Mouse (Mus musculus) MEL (cell line): ENCODE measurements around the gene Gtse1. TPM values are rescaled to one million over a fixed set of nuclear protein-coding genes. Genes with fewer than 3 reads are reported as not detected.

ENCODE experiments used
- DNase-seq: peaks from one replicate; pipeline ENCODE4 v3.0.0; 2011; ENCODE audit warnings: low read depth, low spot score
- H3K27ac ChIP-seq: 2 replicates; pipeline ENCODE4 v1.5.1; 2012; ENCODE audit warnings: low read depth, mild to moderate bottlenecking, control low read depth, low read length, moderate library complexity; ENCODE audit not compliant: control insufficient read depth
- H3K27me3 ChIP-seq, 2 experiments: fragments of 150-350 bp in 1 of 2; sonication (generic) in 1 of 2; 2 replicates each; pipeline ENCODE4 v1.6.1; 2012; ENCODE audit warnings: low read length in 2 of 2, mild to moderate bottlenecking in 2 of 2, improper control_type of control experiment in 1 of 2, moderate library complexity in 1 of 2; ENCODE audit not compliant: insufficient read depth in 2 of 2, control insufficient read depth in 1 of 2
- H3K36me3 ChIP-seq, 2 experiments: 2 replicates each; pipeline ENCODE4 v1.6.1; 2012 to 2014; ENCODE audit warnings: low read length in 2 of 2, improper control_type of control experiment in 1 of 2, inconsistent platforms in 1 of 2, mild to moderate bottlenecking in 1 of 2; ENCODE audit not compliant: insufficient read depth in 2 of 2, control insufficient read depth in 1 of 2
- H3K4me1 ChIP-seq, 2 experiments: fragments of 150-350 bp in 1 of 2; sonication (generic) in 1 of 2; 2 replicates each; pipeline ENCODE4 v1.6.1; 2012; ENCODE audit warnings: low read length in 2 of 2, improper control_type of control experiment in 1 of 2, mild to moderate bottlenecking in 1 of 2; ENCODE audit not compliant: insufficient read depth in 2 of 2, control insufficient read depth in 1 of 2
- H3K4me3 ChIP-seq, 2 experiments: fragments of 150-350 bp in 1 of 2; sonication (generic) in 1 of 2; 2 replicates each; pipeline ENCODE4 v1.5.1; 2012; ENCODE audit warnings: low read depth in 2 of 2, low read length in 2 of 2, mild to moderate bottlenecking in 2 of 2, moderate library complexity in 2 of 2, control low read depth in 1 of 2, improper control_type of control experiment in 1 of 2; ENCODE audit not compliant: control insufficient read depth in 1 of 2, insufficient read depth in 1 of 2
- H3K79me2 ChIP-seq: 2 replicates; pipeline ENCODE4 v1.6.1; 2012; ENCODE audit warnings: mild to moderate bottlenecking, low read length, moderate library complexity; ENCODE audit not compliant: control insufficient read depth, poor library complexity, insufficient read depth
- H3K9ac ChIP-seq: 2 replicates; pipeline ENCODE4 v1.6.1; 2012; ENCODE audit warnings: low read depth, mild to moderate bottlenecking, control low read depth, low read length, moderate library complexity; ENCODE audit not compliant: control insufficient read depth, poor library complexity, severe bottlenecking
- H3K9me3 ChIP-seq: fragments of 150-350 bp; sonication (generic); replicated peaks from 2 replicates; pipeline ENCODE4 v1.6.1; 2012; ENCODE audit warnings: mild to moderate bottlenecking, low read length, improper control_type of control experiment, moderate library complexity; ENCODE audit not compliant: insufficient read depth
- BHLHE40 ChIP-seq: IDR thresholded peaks from 2 replicates; pipeline ENCODE4 v1.6.1; 2012; ENCODE audit warnings: low read depth, mild to moderate bottlenecking, inconsistent platforms, low read length, improper control_type of control experiment, borderline replicate concordance
- CHD1 ChIP-seq: IDR thresholded peaks from 2 replicates; pipeline ENCODE4 v1.6.1; 2012; ENCODE audit warnings: low read depth, mild to moderate bottlenecking, inconsistent platforms, low read length, improper control_type of control experiment
- CTCF ChIP-seq, 3 experiments: IDR thresholded peaks in 2 of 3; conservative IDR thresholded peaks in 1 of 3; 2 replicates each; pipeline ENCODE4 v1.5.1; 2011 to 2012; ENCODE audit warnings: low read length in 3 of 3, low read depth in 2 of 3, mild to moderate bottlenecking in 2 of 3, improper control_type of control experiment in 1 of 3, inconsistent platforms in 1 of 3, mixed read lengths in 1 of 3, moderate library complexity in 1 of 3; ENCODE audit not compliant: control insufficient read depth in 1 of 3, insufficient read depth in 1 of 3, poor library complexity in 1 of 3, severe bottlenecking in 1 of 3
- ELF1 ChIP-seq: IDR thresholded peaks from 2 replicates; pipeline ENCODE4 v1.6.1; 2014; ENCODE audit warnings: low read depth, mild to moderate bottlenecking, inconsistent platforms, low read length, improper control_type of control experiment, moderate library complexity
- EP300 ChIP-seq, 2 experiments: IDR thresholded peaks; 2 replicates each; pipeline ENCODE4 v1.6.1; 2011; ENCODE audit warnings: improper control_type of control experiment in 2 of 2, low read length in 2 of 2, low read depth in 1 of 2, mild to moderate bottlenecking in 1 of 2
- ETS1 ChIP-seq: IDR thresholded peaks from 2 replicates; pipeline ENCODE4 v1.6.1; 2012; ENCODE audit warnings: low read depth, mild to moderate bottlenecking, inconsistent platforms, low read length, improper control_type of control experiment, moderate library complexity
- GATA1 ChIP-seq: IDR thresholded peaks from 2 replicates; pipeline ENCODE4 v1.6.1; 2011; ENCODE audit warnings: low read depth, low read length, improper control_type of control experiment
- HCFC1 ChIP-seq: IDR thresholded peaks from 2 replicates; pipeline ENCODE4 v1.6.1; 2012; ENCODE audit warnings: low read depth, mild to moderate bottlenecking, inconsistent platforms, low read length, improper control_type of control experiment, moderate library complexity
- JUND ChIP-seq: IDR thresholded peaks from 2 replicates; pipeline ENCODE4 v1.6.1; 2011; ENCODE audit warnings: low read depth, mild to moderate bottlenecking, improper control_type of control experiment, low read length
- KAT2A ChIP-seq: conservative IDR thresholded peaks from 2 replicates; pipeline ENCODE4 v1.6.1; 2012; ENCODE audit warnings: low read depth, low read length, improper control_type of control experiment, inconsistent platforms
- MAX ChIP-seq: IDR thresholded peaks from 2 replicates; pipeline ENCODE4 v1.6.1; 2011; ENCODE audit warnings: low read length, improper control_type of control experiment
- MAZ ChIP-seq: IDR thresholded peaks from 2 replicates; pipeline ENCODE4 v1.6.1; 2012; ENCODE audit warnings: low read depth, mild to moderate bottlenecking, inconsistent platforms, low read length, improper control_type of control experiment
- MXI1 ChIP-seq: IDR thresholded peaks from 2 replicates; pipeline ENCODE4 v1.6.1; 2011; ENCODE audit warnings: mild to moderate bottlenecking, low read depth, low read length, improper control_type of control experiment
- MYB ChIP-seq: IDR thresholded peaks from 2 replicates; pipeline ENCODE4 v1.6.1; 2011; ENCODE audit warnings: mild to moderate bottlenecking, low read depth, low read length, improper control_type of control experiment
- MYC ChIP-seq: IDR thresholded peaks from 2 replicates; pipeline ENCODE4 v1.6.1; 2011; ENCODE audit warnings: low read depth, mild to moderate bottlenecking, low read length, improper control_type of control experiment, moderate library complexity
- POLR2AphosphoS2 ChIP-seq: IDR thresholded peaks from 2 replicates; pipeline ENCODE4 v1.6.1; 2011; ENCODE audit warnings: low read length, improper control_type of control experiment
- RAD21 ChIP-seq: IDR thresholded peaks from 2 replicates; pipeline ENCODE4 v1.6.1; 2011; ENCODE audit warnings: mild to moderate bottlenecking, low read depth, low read length, improper control_type of control experiment
- SMC3 ChIP-seq: IDR thresholded peaks from 2 replicates; pipeline ENCODE4 v1.6.1; 2011; ENCODE audit warnings: low read depth, low read length, improper control_type of control experiment
- UBTF ChIP-seq: IDR thresholded peaks from 2 replicates; pipeline ENCODE4 v1.6.1; 2012; ENCODE audit warnings: low read depth, mild to moderate bottlenecking, inconsistent platforms, low read length, improper control_type of control experiment, moderate library complexity, borderline replicate concordance; ENCODE audit not compliant: insufficient read depth
- USF1 ChIP-seq: IDR thresholded peaks from 2 replicates; pipeline ENCODE4 v1.6.1; 2014; ENCODE audit warnings: low read depth, mild to moderate bottlenecking, inconsistent platforms, low read length, improper control_type of control experiment, moderate library complexity
- USF2 ChIP-seq, 2 experiments: IDR thresholded peaks; 2 replicates each; pipeline ENCODE4 v1.6.1; 2011 to 2012; ENCODE audit warnings: improper control_type of control experiment in 2 of 2, low read length in 2 of 2, borderline replicate concordance in 1 of 2, inconsistent platforms in 1 of 2, low read depth in 1 of 2, mild to moderate bottlenecking in 1 of 2; ENCODE audit not compliant: insufficient read depth in 1 of 2
- ZC3H11A ChIP-seq: IDR thresholded peaks from 2 replicates; pipeline ENCODE4 v1.6.1; 2012; ENCODE audit warnings: low read depth, mild to moderate bottlenecking, inconsistent platforms, low read length, improper control_type of control experiment
- ZNF384 ChIP-seq: IDR thresholded peaks from 2 replicates; pipeline ENCODE4 v1.6.1; 2012; ENCODE audit warnings: low read depth, mild to moderate bottlenecking, inconsistent platforms, low read length, improper control_type of control experiment
- polyA plus RNA-seq, 2 experiments: library from polyadenylated mRNA; stranded (reverse) in 1 of 2; unstranded in 1 of 2; fragments of >175 nt in 1 of 2; fragments of >200 nt in 1 of 2; gene quantifications; 2 replicates each; pipeline versions ENCODE4 v1.2.1 to v1.2.4; 2012; ENCODE audit warnings: low replicate concordance in 2 of 2, low read depth in 1 of 2; ENCODE audit not compliant: insufficient read length in 2 of 2, insufficient read depth in 1 of 2, missing spikeins in 1 of 2
- total RNA-seq: library from RNA; depleted of rRNA; stranded (reverse); fragments of 300-350 nt; gene quantifications from 2 replicates; pipeline ENCODE4 v1.2.3, GENCODE M21; 2012

Gene Gtse1
- total and polyA plus RNA-seq, 3 experiments, result 22.6 to 38.3 TPM; not detected in 1

DNA sequence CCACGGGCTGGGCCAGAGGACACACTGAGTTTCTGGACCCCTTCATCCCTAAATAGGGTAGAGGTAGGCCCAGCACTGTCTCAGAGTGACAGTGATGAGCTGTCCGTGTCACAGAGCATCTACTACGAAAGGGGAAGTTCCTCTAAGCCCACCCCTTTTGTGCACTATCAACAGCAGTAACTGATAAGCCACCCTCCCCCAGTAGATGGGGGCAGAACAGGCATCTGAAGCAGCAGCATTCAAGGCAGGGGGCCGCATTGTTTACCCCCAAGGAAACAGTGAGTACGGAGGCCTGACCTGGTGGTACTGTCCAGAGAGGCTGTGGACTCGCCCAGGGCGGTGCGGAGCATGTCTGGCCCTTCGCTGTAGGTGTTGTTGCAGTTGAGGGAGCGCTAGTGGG, 43.0 kb downstream of the Gtse1 start (continued):
- no peak for TF ChIP-seq MAX
- peak; percentile 90 for TF ChIP-seq MAZ
- TF ChIP-seq MYC, result no peak
- TF ChIP-seq ZC3H11A, result no peak
- no peak for TF ChIP-seq UBTF
- no peak for TF ChIP-seq CHD1
- peak; percentile 28; the same call in 1 of the 2 replicates for TF ChIP-seq MXI1
- no peak for TF ChIP-seq ZNF384
- no peak for TF ChIP-seq USF2 (IDR thresholded peaks at IDR 0.05; ENCODE audit: borderline replicate concordance in 1 of 2, insufficient read depth in 1 of 2, low read depth in 1 of 2, low read length in 2 of 2)
- TF ChIP-seq POLR2AphosphoS2, result no peak

DNA sequence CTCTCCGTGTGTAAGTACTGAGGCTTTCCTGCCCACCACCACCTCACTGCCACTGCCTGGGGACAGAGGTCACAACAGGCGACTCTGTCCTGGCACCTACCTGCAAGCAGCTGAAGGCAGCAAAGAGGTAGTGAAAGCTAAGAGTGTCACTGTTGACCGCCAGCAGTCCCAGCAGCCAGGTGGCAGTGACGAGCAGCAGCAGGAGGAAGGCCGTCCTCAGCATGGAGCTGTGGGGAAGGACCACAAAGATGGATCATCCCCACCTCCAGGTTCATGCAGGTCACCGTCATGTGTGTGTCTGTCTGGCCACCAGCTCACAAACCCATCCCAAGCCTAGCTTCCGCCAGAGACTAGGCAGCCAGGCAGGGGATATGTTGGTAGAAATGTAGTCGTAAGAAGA, 44.3 kb downstream of the Gtse1 start:
- no peak overlapping the region for H3K9ac ChIP-seq
- no peaks in the 10 kb centered on the region for H3K9me3 ChIP-seq
- no peaks in the 10 kb centered on the region for H3K27me3 ChIP-seq
- peaks cover 0 to 2% of the 10 kb centered on the region in 2 experiments; a peak in 1 of 4 replicates for H3K36me3 ChIP-seq
- DNase-seq, result peak; percentile 33
- H3K79me2 ChIP-seq, result no peaks in the 10 kb centered on the region
- H3K27ac ChIP-seq, result no peak overlapping the region
- H3K4me1 ChIP-seq, result peaks cover 0 to 21% of the 10 kb centered on the region in 2 experiments; a peak in 3 of 4 replicates
- TF ChIP-seq GATA1 (no peak), EP300 (IDR thresholded peaks at IDR 0.05; ENCODE audit: low read depth in 1 of 2, low read length in 2 of 2) (no peak), BHLHE40 (no peak), SMC3 (peak; percentile 74), HCFC1 (no peak), MYB (no peak), ELF1 (no peak), ZC3H11A (peak; percentile 32; the same call in 1 of the 2 replicates), KAT2A (no peak), RAD21 (peak; percentile 48), USF1 (no peak), USF2 (IDR thresholded peaks at IDR 0.05; ENCODE audit: borderline replicate concordance in 1 of 2, insufficient read depth in 1 of 2, low read depth in 1 of 2, low read length in 2 of 2) (no peak), CTCF (IDR thresholded peaks at IDR 0.05 in 2 of 3, conservative IDR thresholded peaks at IDR 0.05 in 1 of 3; ENCODE audit: control insufficient read depth in 1 of 3, insufficient read depth in 1 of 3, low read depth in 2 of 3, low read length in 3 of 3, poor library complexity in 1 of 3, severe bottlenecking in 1 of 3) (peak; percentile 50 to 81 (median 68)), JUND (no peak), ETS1 (no peak)
- no peak overlapping the region for H3K4me3 ChIP-seq
